Mouse (Mus musculus): ENCODE measurements at regions not wholly inside any gene's neighbourhood (a gene's known extent, or its start where the extent isn't known, plus 50 kb on each side); places are given as distances from the start of the nearest gene placed in this dataset.

DNA sequence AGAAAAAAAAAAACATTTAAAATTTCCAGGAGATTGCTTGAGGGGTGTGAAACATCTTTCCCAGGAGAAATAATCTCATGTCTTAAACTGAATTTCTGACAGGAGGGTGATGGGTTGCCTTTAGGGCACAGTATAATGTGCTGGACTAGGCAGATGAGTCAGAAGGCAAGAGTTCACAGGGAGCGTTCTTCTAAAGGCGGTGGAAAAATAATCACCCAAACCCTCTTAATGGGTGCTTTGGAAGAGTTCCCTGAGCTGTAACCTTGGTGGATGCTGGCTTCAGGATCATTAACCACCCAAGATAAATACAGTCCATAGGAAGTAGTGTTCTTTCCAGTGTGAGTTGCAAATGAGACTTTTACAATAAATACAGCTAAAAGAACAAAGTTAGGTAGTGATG lies 378.8 kb downstream of the Fam198b start:
- 51% methylated on average over 2 of the region's 2 CpGs for WGBS
- H3K36me3 ChIP-seq (ENCODE audit: control insufficient read depth, insufficient read depth, low read length), result no peaks in the 10 kb centered on the region
- no peak overlapping the region for H3K4me3 ChIP-seq (ENCODE audit: low read depth, low read length)
- no peak for ATAC-seq (ENCODE audit: low read depth)
- no peaks in the 10 kb centered on the region for H3K9me3 ChIP-seq (ENCODE audit: control insufficient read depth, low read length)
- H3K4me1 ChIP-seq (ENCODE audit: control insufficient read depth, insufficient read depth, low read length), result no peaks in the 10 kb centered on the region
- no peak overlapping the region for H3K9ac ChIP-seq (replicated peaks; ENCODE audit: low read depth, low read length)
- H3K4me2 ChIP-seq (ENCODE audit: low read depth, low read length), result no peak overlapping the region
- no peaks in the 10 kb centered on the region for H3K27me3 ChIP-seq (ENCODE audit: control insufficient read depth, insufficient read depth, low read length)
- H3K27ac ChIP-seq (ENCODE audit: low read depth, low read length), result no peak overlapping the region

DNA sequence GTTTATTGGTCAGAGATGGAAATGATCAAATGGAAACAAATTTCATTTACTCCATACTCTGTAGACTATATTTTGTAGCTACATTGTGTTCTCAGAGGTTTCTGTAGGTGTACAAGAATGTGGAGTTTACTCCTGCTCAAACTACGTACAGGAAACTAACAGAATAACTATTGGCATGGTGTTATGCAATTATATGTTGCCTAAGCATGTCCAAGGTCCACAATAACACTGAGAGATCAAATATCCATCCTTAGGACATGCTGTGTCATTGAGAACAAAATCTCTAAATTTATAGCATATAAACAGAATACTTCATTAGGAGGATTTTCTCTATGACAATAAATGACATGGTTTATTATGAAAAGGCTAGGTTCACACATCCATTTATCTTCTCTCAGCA lies 400.3 kb downstream of the Fam198b start:
- Histone ChIP-seq H3K4me1 (ENCODE audit: control insufficient read depth, insufficient read depth, low read length) (no peaks in the 10 kb centered on the region), H3K27ac (ENCODE audit: low read depth, low read length) (no peak overlapping the region), H3K9ac (replicated peaks; ENCODE audit: low read depth, low read length) (no peak overlapping the region), H3K36me3 (ENCODE audit: control insufficient read depth, insufficient read depth, low read length) (no peaks in the 10 kb centered on the region), H3K27me3 (ENCODE audit: control insufficient read depth, insufficient read depth, low read length) (no peaks in the 10 kb centered on the region), H3K4me2 (ENCODE audit: low read depth, low read length) (no peak overlapping the region), H3K4me3 (ENCODE audit: low read depth, low read length) (no peak overlapping the region), H3K9me3 (ENCODE audit: control insufficient read depth, low read length) (no peaks in the 10 kb centered on the region)
- no peak for ATAC-seq (ENCODE audit: low read depth)
- 88% methylated on average over 1 of the region's 1 CpGs for WGBS

GRCm38 (mm10) chr3:80285246-80285645 lies 400.9 kb downstream of the Fam198b start:
- no peak overlapping the region for H3K9ac ChIP-seq (replicated peaks; ENCODE audit: low read depth, low read length)
- no peak for ATAC-seq (ENCODE audit: low read depth)

DNA sequence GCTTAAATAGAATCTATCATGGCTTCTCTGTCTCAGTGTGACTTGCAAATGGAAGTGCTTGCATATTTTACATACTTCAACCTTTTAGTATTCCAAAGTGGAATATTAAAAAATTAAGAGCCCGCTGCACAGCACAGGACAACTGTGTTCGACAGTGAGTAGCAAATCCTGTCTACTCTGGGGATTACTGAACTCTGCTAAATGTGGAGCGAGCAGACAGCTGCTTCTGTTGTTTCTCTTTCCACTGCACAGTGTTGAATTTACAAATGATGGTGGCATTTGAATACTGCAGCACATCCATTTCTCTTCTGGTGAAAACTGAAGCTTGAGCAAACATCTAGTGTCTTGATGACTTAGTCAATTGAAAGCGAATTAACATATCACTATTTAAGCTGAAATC lies 409.2 kb downstream of the Fam198b start:
- no peak for ATAC-seq (ENCODE audit: low read depth)

More at GRCm38 (mm10) chr3:80285246-80285645, 400.9 kb downstream of the Fam198b start:
- no peak overlapping the region for H3K4me3 ChIP-seq (ENCODE audit: low read depth, low read length)
- H3K36me3 ChIP-seq (ENCODE audit: control insufficient read depth, insufficient read depth, low read length), result no peaks in the 10 kb centered on the region
- H3K27ac ChIP-seq (ENCODE audit: low read depth, low read length), result no peak overlapping the region
- H3K27me3 ChIP-seq (ENCODE audit: control insufficient read depth, insufficient read depth, low read length), result no peaks in the 10 kb centered on the region
- H3K4me2 ChIP-seq (ENCODE audit: low read depth, low read length), result no peak overlapping the region
- 86% methylated on average over 3 of the region's 3 CpGs for WGBS
- no peaks in the 10 kb centered on the region for H3K4me1 ChIP-seq (ENCODE audit: control insufficient read depth, insufficient read depth, low read length)
- H3K9me3 ChIP-seq (ENCODE audit: control insufficient read depth, low read length), result no peaks in the 10 kb centered on the region

GRCm38 (mm10) chr3:80307632-80308031 lies 423.3 kb downstream of the Fam198b start:
- no peaks in the 10 kb centered on the region for H3K27me3 ChIP-seq (ENCODE audit: control insufficient read depth, insufficient read depth, low read length)
- H3K4me3 ChIP-seq (ENCODE audit: low read depth, low read length), result no peak overlapping the region
- 69% methylated on average over 4 of the region's 4 CpGs for WGBS
- ATAC-seq (ENCODE audit: low read depth), result no peak
- H3K4me2 ChIP-seq (ENCODE audit: low read depth, low read length), result no peak overlapping the region
- H3K9me3 ChIP-seq (ENCODE audit: control insufficient read depth, low read length), result no peaks in the 10 kb centered on the region
- H3K27ac ChIP-seq (ENCODE audit: low read depth, low read length), result no peak overlapping the region
- H3K4me1 ChIP-seq (ENCODE audit: control insufficient read depth, insufficient read depth, low read length), result no peaks in the 10 kb centered on the region
- H3K9ac ChIP-seq (replicated peaks; ENCODE audit: low read depth, low read length), result no peak overlapping the region
- no peaks in the 10 kb centered on the region for H3K36me3 ChIP-seq (ENCODE audit: control insufficient read depth, insufficient read depth, low read length)

More for the DNA sequence above, 409.2 kb downstream of the Fam198b start:
- no peaks in the 10 kb centered on the region for H3K27me3 ChIP-seq (ENCODE audit: control insufficient read depth, insufficient read depth, low read length)
- no peak overlapping the region for H3K4me3 ChIP-seq (ENCODE audit: low read depth, low read length)
- 72% methylated on average over 4 of the region's 4 CpGs for WGBS
- no peaks in the 10 kb centered on the region for H3K9me3 ChIP-seq (ENCODE audit: control insufficient read depth, low read length)
- H3K27ac ChIP-seq (ENCODE audit: low read depth, low read length), result no peak overlapping the region
- H3K4me1 ChIP-seq (ENCODE audit: control insufficient read depth, insufficient read depth, low read length), result no peaks in the 10 kb centered on the region
- H3K9ac ChIP-seq (replicated peaks; ENCODE audit: low read depth, low read length), result no peak overlapping the region
- H3K36me3 ChIP-seq (ENCODE audit: control insufficient read depth, insufficient read depth, low read length), result no peaks in the 10 kb centered on the region
- no peak overlapping the region for H3K4me2 ChIP-seq (ENCODE audit: low read depth, low read length)

DNA sequence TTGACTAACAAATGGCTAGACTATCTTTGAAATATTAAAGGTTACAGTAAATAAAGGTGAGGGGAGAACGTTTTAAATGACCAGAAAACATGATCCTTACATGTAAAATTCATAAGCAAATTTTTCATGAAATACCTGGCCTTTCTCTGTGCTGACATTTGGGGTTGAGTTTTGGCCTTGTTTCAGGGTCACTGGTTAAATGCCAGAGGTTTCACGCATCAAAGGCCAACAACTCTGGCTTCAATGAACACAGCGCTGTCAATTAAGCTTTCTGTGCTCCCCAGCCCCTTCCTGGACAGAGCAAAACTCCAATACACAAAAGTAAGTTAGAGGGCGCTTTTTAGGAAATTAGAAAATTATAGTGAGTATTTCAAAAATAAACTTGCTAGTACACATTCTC lies 425.6 kb downstream of the Fam198b start:
- Histone ChIP-seq H3K4me1 (ENCODE audit: control insufficient read depth, insufficient read depth, low read length) (no peaks in the 10 kb centered on the region), H3K4me3 (ENCODE audit: low read depth, low read length) (no peak overlapping the region), H3K9ac (replicated peaks; ENCODE audit: low read depth, low read length) (no peak overlapping the region), H3K36me3 (ENCODE audit: control insufficient read depth, insufficient read depth, low read length) (no peaks in the 10 kb centered on the region), H3K27ac (ENCODE audit: low read depth, low read length) (no peak overlapping the region), H3K27me3 (ENCODE audit: control insufficient read depth, insufficient read depth, low read length) (no peaks in the 10 kb centered on the region), H3K9me3 (ENCODE audit: control insufficient read depth, low read length) (no peaks in the 10 kb centered on the region), H3K4me2 (ENCODE audit: low read depth, low read length) (no peak overlapping the region)
- WGBS, result 79% methylated on average over 4 of the region's 4 CpGs
- no peak for ATAC-seq (ENCODE audit: low read depth)

GRCm38 (mm10) chr3:80311689-80312088 lies 427.4 kb downstream of the Fam198b start:
- Histone ChIP-seq H3K9me3 (ENCODE audit: control insufficient read depth, low read length) (no peaks in the 10 kb centered on the region), H3K4me2 (ENCODE audit: low read depth, low read length) (no peak overlapping the region), H3K27ac (ENCODE audit: low read depth, low read length) (no peak overlapping the region), H3K36me3 (ENCODE audit: control insufficient read depth, insufficient read depth, low read length) (no peaks in the 10 kb centered on the region), H3K4me3 (ENCODE audit: low read depth, low read length) (no peak overlapping the region), H3K4me1 (ENCODE audit: control insufficient read depth, insufficient read depth, low read length) (no peaks in the 10 kb centered on the region), H3K9ac (replicated peaks; ENCODE audit: low read depth, low read length) (no peak overlapping the region), H3K27me3 (ENCODE audit: control insufficient read depth, insufficient read depth, low read length) (no peaks in the 10 kb centered on the region)
- WGBS, result 95% methylated on average over 2 of the region's 2 CpGs
- ATAC-seq (ENCODE audit: low read depth), result no peak

GRCm38 (mm10) chr3:80322291-80322690 lies 438.0 kb downstream of the Fam198b start:
- WGBS, result 53% methylated on average over 3 of the region's 3 CpGs
- no peak for ATAC-seq (ENCODE audit: low read depth)
- no peaks in the 10 kb centered on the region for H3K27me3 ChIP-seq (ENCODE audit: control insufficient read depth, insufficient read depth, low read length)
- H3K4me3 ChIP-seq (ENCODE audit: low read depth, low read length), result no peak overlapping the region
- no peaks in the 10 kb centered on the region for H3K4me1 ChIP-seq (ENCODE audit: control insufficient read depth, insufficient read depth, low read length)
- no peak overlapping the region for H3K9ac ChIP-seq (replicated peaks; ENCODE audit: low read depth, low read length)
- no peak overlapping the region for H3K27ac ChIP-seq (ENCODE audit: low read depth, low read length)
- H3K4me2 ChIP-seq (ENCODE audit: low read depth, low read length), result no peak overlapping the region
- no peaks in the 10 kb centered on the region for H3K9me3 ChIP-seq (ENCODE audit: control insufficient read depth, low read length)
- H3K36me3 ChIP-seq (ENCODE audit: control insufficient read depth, insufficient read depth, low read length), result no peaks in the 10 kb centered on the region

GRCm38 (mm10) chr3:80324726-80325125 lies 440.4 kb downstream of the Fam198b start:
- Histone ChIP-seq H3K4me1 (ENCODE audit: control insufficient read depth, insufficient read depth, low read length) (no peaks in the 10 kb centered on the region), H3K27ac (ENCODE audit: low read depth, low read length) (no peak overlapping the region), H3K4me3 (ENCODE audit: low read depth, low read length) (no peak overlapping the region), H3K4me2 (ENCODE audit: low read depth, low read length) (no peak overlapping the region), H3K27me3 (ENCODE audit: control insufficient read depth, insufficient read depth, low read length) (no peaks in the 10 kb centered on the region), H3K9me3 (ENCODE audit: control insufficient read depth, low read length) (no peaks in the 10 kb centered on the region), H3K36me3 (ENCODE audit: control insufficient read depth, insufficient read depth, low read length) (no peaks in the 10 kb centered on the region), H3K9ac (replicated peaks; ENCODE audit: low read depth, low read length) (no peak overlapping the region)
- 93% methylated on average over 2 of the region's 2 CpGs for WGBS
- ATAC-seq (ENCODE audit: low read depth), result no peak

- no peak overlapping the region for H3K9ac ChIP-seq (replicated peaks; ENCODE audit: low read depth, low read length)
- H3K4me3 ChIP-seq (ENCODE audit: low read depth, low read length), result no peak overlapping the region
- no peaks in the 10 kb centered on the region for H3K4me1 ChIP-seq (ENCODE audit: control insufficient read depth, insufficient read depth, low read length)
- WGBS, result 60% methylated on average over 3 of the region's 3 CpGs
- no peaks in the 10 kb centered on the region for H3K36me3 ChIP-seq (ENCODE audit: control insufficient read depth, insufficient read depth, low read length)
- H3K27ac ChIP-seq (ENCODE audit: low read depth, low read length), result no peak overlapping the region
- no peak for ATAC-seq (ENCODE audit: low read depth)
- no peaks in the 10 kb centered on the region for H3K9me3 ChIP-seq (ENCODE audit: control insufficient read depth, low read length)
- H3K27me3 ChIP-seq (ENCODE audit: control insufficient read depth, insufficient read depth, low read length), result no peaks in the 10 kb centered on the region
- H3K4me2 ChIP-seq (ENCODE audit: low read depth, low read length), result no peak overlapping the region
Observed at GRCm38 (mm10) chr3:80331776-80332175, 447.4 kb downstream of the Fam198b start.

Measured in neural tube, embryonic 14.5 days (tissue).